Mouse (Mus musculus) adrenal gland, adult 18-20 months (tissue): ENCODE data around the gene Sele. TPM values are rescaled to one million over a fixed set of nuclear protein-coding genes. Genes with fewer than 3 reads are reported as not detected.
"Not testable (repeated sequence)": the region's sequence is repeated elsewhere in the genome, so short reads cannot be mapped to it uniquely, and the experiment has no call there.

Experiments
- DNase-seq, 2 experiments: peaks; one replicate each; pipeline ENCODE4 v3.0.0; 2021 to 2022; ENCODE audit warnings: low spot score in 2 of 2
- long read RNA-seq, 2 experiments: library from polyadenylated mRNA; stranded (forward); transcript quantifications; one replicate each; pipeline ENCODE4 v2.0.0; 2021
- total RNA-seq, 2 experiments: library from RNA; stranded (reverse); gene quantifications; 1 replicate in 1 of 2; 2 replicates in 1 of 2; pipeline ENCODE4 v1.2.3; 2021

Gene Sele
- total RNA-seq: 1 to 10 TPM; 5.6 to 8.0 TPM
- long read RNA-seq, experiment 1, partial matches to known transcripts: 0 of 4 reads
- long read RNA-seq, experiment 1, other reads (novel, unspliced or antisense): 2 of 4 reads
- long read RNA-seq, experiment 2, partial matches to known transcripts: 1 of 3 reads
- long read RNA-seq, experiment 2, other reads (novel, unspliced or antisense): 2 of 3 reads

GRCm38 (mm10) chr1:164047934-164048333, at the start of gene Sele:
TSS of gene Sele (plus strand) at chr1:164048234.
- DNase-seq: no peak

GRCm38 (mm10) chr1:164001831-164002452, 46.1 kb upstream of the Sele start:
- DNase-seq: no peak

- no peak for DNase-seq
Measured at GRCm38 (mm10) chr1:164004311-164004710, 43.7 kb upstream of the Sele start.

- peak; percentile 11 to 37 for DNase-seq
Measured at GRCm38 (mm10) chr1:164009235-164009634, 38.8 kb upstream of the Sele start.

GRCm38 (mm10) chr1:164014616-164015015, 33.4 kb upstream of the Sele start:
- no peak for DNase-seq

- DNase-seq: no peak
Measured at GRCm38 (mm10) chr1:164018221-164018896, 29.7 kb upstream of the Sele start.

GRCm38 (mm10) chr1:164019789-164020188, 28.2 kb upstream of the Sele start:
- DNase-seq: no peak

GRCm38 (mm10) chr1:164020746-164021145, 27.3 kb upstream of the Sele start:
- not testable (repeated sequence) for DNase-seq

GRCm38 (mm10) chr1:164022106-164022505, 25.9 kb upstream of the Sele start:
- not testable (repeated sequence) for DNase-seq

- no peak for DNase-seq
Measured at GRCm38 (mm10) chr1:164025685-164026084, 22.3 kb upstream of the Sele start.

GRCm38 (mm10) chr1:164027416-164027815, 20.6 kb upstream of the Sele start:
- DNase-seq: no peak

- DNase-seq: no peak
Measured at GRCm38 (mm10) chr1:164040385-164041135, 7.5 kb upstream of the Sele start.

GRCm38 (mm10) chr1:164043549-164043948, 4.5 kb upstream of the Sele start:
- DNase-seq: no peak

GRCm38 (mm10) chr1:164053561-164053960, 5.5 kb downstream of the Sele start:
- DNase-seq: no peak

GRCm38 (mm10) chr1:164054800-164055199, 6.8 kb downstream of the Sele start:
- no peak for DNase-seq

GRCm38 (mm10) chr1:164060071-164060470, 12.0 kb downstream of the Sele start:
- DNase-seq: no peak

- no peak for DNase-seq
Measured at GRCm38 (mm10) chr1:164061278-164061677, 13.2 kb downstream of the Sele start.

- DNase-seq: no peak
Measured at GRCm38 (mm10) chr1:164061925-164062324, 13.9 kb downstream of the Sele start, which contains the start of gene Sell. TSS of gene Sell (plus strand) at chr1:164061982.

- no peak for DNase-seq
Measured at GRCm38 (mm10) chr1:164062856-164063255, 14.8 kb downstream of the Sele start.

GRCm38 (mm10) chr1:164063745-164064144, 15.7 kb downstream of the Sele start:
- DNase-seq: no peak

- no peak for DNase-seq
Measured at GRCm38 (mm10) chr1:164069261-164069660, 21.2 kb downstream of the Sele start.

GRCm38 (mm10) chr1:164070461-164070860, 22.4 kb downstream of the Sele start:
- no peak for DNase-seq
